Mouse (Mus musculus) C2C12 (cell line): ENCODE data around the gene Dcakd. TPM values are rescaled to one million over a fixed set of nuclear protein-coding genes. Genes with fewer than 3 reads are reported as not detected.

ENCODE experiments used
- H3K27me3 ChIP-seq: one replicate; pipeline ENCODE4 v1.6.1; 2011; ENCODE audit not compliant: control insufficient read depth, insufficient read depth, insufficient read length
- H3K36me3 ChIP-seq: one replicate; pipeline ENCODE4 v1.6.1; 2011; ENCODE audit not compliant: control insufficient read depth, insufficient read depth
- H3K4me3 ChIP-seq: one replicate; pipeline ENCODE4 v1.5.1; 2011; ENCODE audit warnings: mild to moderate bottlenecking, control low read depth; ENCODE audit not compliant: poor library complexity, insufficient read depth, severe bottlenecking
- H3K79me2 ChIP-seq: one replicate; pipeline ENCODE4 v1.6.1; 2011; ENCODE audit not compliant: control insufficient read depth, insufficient read depth
- H3K79me3 ChIP-seq: one replicate; pipeline ENCODE4 v1.6.1; 2011; ENCODE audit warnings: low read depth, control low read depth
- H3ac ChIP-seq: one replicate; pipeline ENCODE3; 2011; ENCODE audit warnings: low read depth; ENCODE audit not compliant: control insufficient read depth, insufficient read length
- CEBPB ChIP-seq: IDR thresholded peaks from one replicate; pipeline ENCODE4 v1.6.1; 2011; ENCODE audit warnings: low read depth, mild to moderate bottlenecking, control low read depth, moderate library complexity
- CTCF ChIP-seq: IDR thresholded peaks from one replicate; pipeline ENCODE4 v1.5.1; 2011; ENCODE audit not compliant: control insufficient read depth, insufficient read depth, insufficient read length
- FOSL1 ChIP-seq: IDR thresholded peaks from one replicate; pipeline ENCODE4 v1.8.0; 2011; ENCODE audit warnings: mild to moderate bottlenecking, low read length; ENCODE audit not compliant: poor library complexity, insufficient read depth, severe bottlenecking
- MAX ChIP-seq: IDR thresholded peaks from one replicate; pipeline ENCODE4 v1.6.1; 2011; ENCODE audit warnings: mild to moderate bottlenecking, control low read depth
- MYOD1 ChIP-seq: IDR thresholded peaks from one replicate; pipeline ENCODE4 v1.6.1; 2011; ENCODE audit warnings: low read depth; ENCODE audit not compliant: control insufficient read depth, insufficient read length
- MYOG ChIP-seq: IDR thresholded peaks from one replicate; pipeline ENCODE4 v1.6.1; 2011; ENCODE audit not compliant: control insufficient read depth, insufficient read length; ENCODE audit errors: extremely low read depth
- USF1 ChIP-seq: IDR thresholded peaks from one replicate; pipeline ENCODE4 v1.6.1; 2011; ENCODE audit warnings: low read depth, mild to moderate bottlenecking, control low read depth, moderate library complexity
- polyA plus RNA-seq: library from polyadenylated mRNA; unstranded; fragments of >200 nt; fragmentation: generic; extraction: Trizol; gene quantifications from one replicate; pipeline ENCODE4 v1.2.1, GENCODE M21; 2012; ENCODE audit warnings: missing spikeins

Dcakd gene
- polyA plus RNA-seq, 1 experiment: 185 TPM

DNA sequence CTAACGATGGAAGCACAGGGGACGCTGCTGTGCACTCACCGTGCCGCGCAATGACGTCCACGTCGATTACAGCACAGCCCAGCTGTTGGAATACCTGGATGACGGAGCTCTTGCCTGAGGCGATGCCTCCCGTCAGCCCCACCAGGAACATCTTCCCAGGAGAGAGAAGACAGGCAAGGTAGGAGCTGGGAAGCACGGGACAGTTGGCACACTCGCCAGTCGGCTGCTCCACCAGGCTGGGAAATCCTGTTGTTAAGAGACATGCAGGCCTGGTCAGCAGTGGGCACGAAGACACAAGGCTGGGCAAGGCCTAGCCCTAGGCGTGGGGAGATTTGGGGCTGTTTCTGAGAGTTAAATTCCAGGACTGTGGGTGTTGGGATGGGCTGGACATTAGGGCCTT lies 28.0 kb downstream of the Dcakd start:
- Histone ChIP-seq H3K79me3 (peaks cover 32% of the 10 kb centered on the region), H3ac (peak overlapping the region; percentile 8), H3K36me3 (peaks cover 30% of the 10 kb centered on the region), H3K27me3 (no peaks in the 10 kb centered on the region), H3K4me3 (peak overlapping the region; percentile 7), H3K79me2 (peaks cover 50% of the 10 kb centered on the region)
- TF ChIP-seq MAX: peak; percentile 33
- TF ChIP-seq FOSL1: no peak

DNA sequence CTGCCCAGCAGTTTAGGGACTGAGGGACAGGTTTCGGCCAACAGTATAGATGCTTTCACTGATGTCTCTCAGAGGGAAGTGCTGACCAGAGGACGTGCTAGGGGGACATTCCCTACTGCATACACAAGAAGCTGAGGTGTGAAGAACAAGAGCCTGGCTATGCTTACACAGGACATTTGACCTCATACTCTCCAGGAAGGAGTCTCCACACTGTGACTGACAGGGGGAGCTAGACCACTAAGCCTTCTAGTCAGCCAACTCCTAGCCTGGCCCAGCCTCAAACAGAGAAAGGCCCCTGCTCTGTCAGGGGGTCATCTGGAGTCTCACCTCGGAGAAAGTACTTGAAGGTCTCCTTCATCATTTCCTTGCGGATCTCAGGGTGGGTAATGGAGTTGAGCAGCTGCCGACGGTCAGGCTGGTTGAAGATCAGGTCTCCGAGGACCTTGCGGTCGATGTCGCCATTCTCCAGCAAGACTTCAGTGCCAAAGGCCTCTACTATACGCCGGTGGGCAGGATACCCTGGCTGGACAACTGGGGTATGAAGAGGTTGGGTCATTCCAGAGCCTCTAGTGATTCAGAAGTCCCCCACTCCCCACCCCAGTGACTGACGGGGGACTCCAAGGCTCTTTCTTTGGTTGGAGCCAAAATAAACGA lies 28.7 kb downstream of the Dcakd start:
- H3K79me3 ChIP-seq: peaks cover 26% of the 10 kb centered on the region
- H3ac ChIP-seq: peak overlapping the region; percentile 61
- TF ChIP-seq CEBPB (no peak), MAX (no peak), USF1 (no peak), MYOD1 (peak; percentile 28)
- peak overlapping the region; percentile 7 for H3K4me3 ChIP-seq
- H3K79me2 ChIP-seq: peaks cover 44% of the 10 kb centered on the region
- peaks cover 37% of the 10 kb centered on the region for H3K36me3 ChIP-seq
- H3K27me3 ChIP-seq: no peaks in the 10 kb centered on the region

DNA sequence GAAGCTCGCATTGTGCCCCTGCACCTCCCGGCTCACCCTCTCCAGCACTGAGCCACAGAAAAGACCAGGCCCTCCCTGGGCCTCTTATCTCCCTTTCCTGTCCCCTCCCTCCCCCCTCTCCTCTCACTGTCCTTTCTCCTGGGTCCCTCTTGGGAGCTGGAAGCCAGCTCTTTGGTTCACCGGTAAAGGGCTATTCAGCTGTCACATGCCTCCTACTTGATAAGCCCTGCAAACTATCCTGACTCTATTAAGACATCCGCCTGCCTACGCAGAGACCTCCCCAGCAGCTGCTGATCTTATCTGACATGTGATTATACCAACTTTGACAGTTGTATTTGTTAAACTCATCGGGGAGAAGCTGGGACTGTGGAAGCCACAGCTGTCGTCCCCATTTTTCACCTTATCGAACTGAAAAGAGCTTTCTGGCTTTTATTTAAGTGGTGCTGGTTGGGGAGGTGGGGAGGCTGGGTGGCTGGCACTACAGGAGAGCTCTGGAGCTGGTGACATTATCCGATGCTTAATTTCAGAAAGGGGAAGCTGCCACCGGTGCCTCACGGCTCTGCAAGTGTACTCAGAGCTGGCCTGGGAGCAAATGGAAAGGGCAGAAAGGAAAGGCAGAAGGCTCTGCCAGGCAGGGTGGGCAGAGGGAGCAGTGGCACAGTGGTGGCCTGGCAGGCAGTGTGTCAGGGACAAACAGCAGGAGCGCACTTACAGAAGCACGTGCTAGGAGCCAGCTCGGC lies 29.4 kb downstream of the Dcakd start:
- TF ChIP-seq MAX (peak; percentile 48), CTCF (no peak), USF1 (peak; percentile 71), MYOD1 (peak; percentile 96)
- H3K79me2 ChIP-seq: peaks cover 37% of the 10 kb centered on the region
- H3K36me3 ChIP-seq: peaks cover 44% of the 10 kb centered on the region
- peaks cover 24% of the 10 kb centered on the region for H3K79me3 ChIP-seq
- H3ac ChIP-seq: peak overlapping the region; percentile 61
- H3K4me3 ChIP-seq: no peak overlapping the region
- H3K27me3 ChIP-seq: no peaks in the 10 kb centered on the region

DNA sequence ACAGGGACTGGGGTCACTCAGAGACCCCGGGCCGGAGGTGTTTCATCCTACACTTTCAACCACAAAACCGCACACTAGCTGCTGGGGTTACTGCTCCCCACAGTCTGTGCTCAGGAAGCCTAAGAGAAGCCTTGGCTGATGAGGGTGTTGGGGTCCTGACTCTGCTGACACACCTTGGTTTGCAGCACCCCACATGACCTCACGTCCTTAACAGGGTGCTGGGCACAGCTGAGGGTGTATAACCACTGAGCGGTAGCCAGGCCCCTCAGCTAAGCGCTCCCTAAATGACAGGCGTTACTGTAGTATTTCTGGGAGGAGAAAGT lies 29.9 kb downstream of the Dcakd start:
- no peaks in the 10 kb centered on the region for H3K27me3 ChIP-seq
- no peak overlapping the region for H3K4me3 ChIP-seq
- peaks cover 24% of the 10 kb centered on the region for H3K79me3 ChIP-seq
- peak overlapping the region; percentile 39 for H3ac ChIP-seq
- TF ChIP-seq CEBPB (no peak), MAX (no peak), USF1 (no peak), CTCF (no peak), FOSL1 (no peak), MYOD1 (no peak), MYOG (no peak)
- peaks cover 49% of the 10 kb centered on the region for H3K36me3 ChIP-seq
- H3K79me2 ChIP-seq: peaks cover 34% of the 10 kb centered on the region

DNA sequence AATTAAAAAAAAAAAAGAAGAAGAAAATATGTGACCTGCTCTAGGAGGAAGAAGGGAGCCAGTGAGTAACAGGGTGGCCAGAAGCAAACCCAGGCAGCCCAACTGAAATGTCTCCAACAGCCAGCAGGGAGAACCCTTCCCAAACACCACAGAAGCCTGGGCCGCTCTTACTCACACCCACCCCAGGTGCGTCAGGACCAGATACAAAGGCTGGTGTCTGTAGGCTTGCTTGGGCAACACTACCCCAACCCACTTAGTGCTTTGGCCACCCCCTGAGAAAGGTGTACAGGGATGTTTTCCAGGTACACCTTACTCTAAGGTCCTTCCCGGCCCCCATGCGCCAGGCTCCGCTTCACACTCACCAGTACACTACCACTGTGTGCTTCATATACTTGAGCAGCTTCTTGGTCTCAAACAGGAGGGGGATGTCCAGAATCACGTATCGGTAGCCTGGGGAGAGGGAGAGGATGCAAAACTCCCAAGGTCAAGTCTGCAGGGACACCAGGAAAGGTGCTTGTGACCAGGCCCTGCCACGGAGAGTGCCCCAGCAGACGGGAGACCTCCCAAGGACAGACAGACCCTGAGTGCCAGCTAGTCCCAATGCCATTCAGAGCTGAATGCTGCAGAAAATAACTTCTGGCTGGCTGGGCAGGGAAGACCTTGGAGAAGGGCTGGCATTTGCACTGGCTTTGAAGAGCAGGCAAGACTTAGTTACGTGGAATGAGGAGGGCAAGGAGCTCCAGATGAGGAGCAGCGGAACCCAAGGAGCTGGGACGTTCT lies 31.0 kb downstream of the Dcakd start:
- peaks cover 19% of the 10 kb centered on the region for H3K79me3 ChIP-seq
- TF ChIP-seq MYOD1: no peak
- TF ChIP-seq CTCF: no peak
- no peak for TF ChIP-seq MAX
- no peak for TF ChIP-seq MYOG
- TF ChIP-seq CEBPB: no peak
- TF ChIP-seq USF1: no peak
- no peak for TF ChIP-seq FOSL1
- no peak overlapping the region for H3K4me3 ChIP-seq
- H3K79me2 ChIP-seq: peaks cover 29% of the 10 kb centered on the region
- no peak overlapping the region for H3ac ChIP-seq
- no peaks in the 10 kb centered on the region for H3K27me3 ChIP-seq
- H3K36me3 ChIP-seq: peaks cover 44% of the 10 kb centered on the region

DNA sequence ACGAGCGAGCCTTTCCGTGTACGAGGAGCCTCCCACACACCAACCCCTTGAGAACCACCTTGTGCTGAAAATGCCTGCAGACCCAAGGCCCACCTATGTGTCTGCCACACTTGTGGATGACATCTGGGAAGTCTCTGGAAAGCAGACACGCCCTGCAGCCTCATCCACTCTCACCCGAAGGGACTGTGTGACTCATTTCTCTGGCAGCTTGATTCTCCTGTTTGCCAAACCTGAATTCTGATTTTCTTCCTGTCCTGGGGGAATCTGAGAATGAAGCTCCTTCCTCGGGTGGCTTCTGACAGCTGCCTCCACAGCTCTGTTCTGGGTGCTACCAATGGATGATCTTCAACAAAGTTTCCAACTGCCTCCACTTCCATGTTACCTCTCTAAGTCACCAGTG lies 31.7 kb downstream of the Dcakd start:
- TF ChIP-seq CTCF (no peak), MYOD1 (no peak), FOSL1 (peak; percentile 69), USF1 (no peak), MAX (peak; percentile 74), CEBPB (no peak)
- peaks cover 39% of the 10 kb centered on the region for H3K36me3 ChIP-seq
- H3K27me3 ChIP-seq: no peaks in the 10 kb centered on the region
- no peak overlapping the region for H3ac ChIP-seq
- H3K79me2 ChIP-seq: peaks cover 21% of the 10 kb centered on the region
- H3K4me3 ChIP-seq: no peak overlapping the region
- peaks cover 14% of the 10 kb centered on the region for H3K79me3 ChIP-seq
